Mouse (Mus musculus): ENCODE measurements at regions not wholly inside any gene's neighbourhood (a gene's known extent, or its start where the extent isn't known, plus 50 kb on each side); places are given as distances from the start of the nearest gene placed in this dataset.

DNA sequence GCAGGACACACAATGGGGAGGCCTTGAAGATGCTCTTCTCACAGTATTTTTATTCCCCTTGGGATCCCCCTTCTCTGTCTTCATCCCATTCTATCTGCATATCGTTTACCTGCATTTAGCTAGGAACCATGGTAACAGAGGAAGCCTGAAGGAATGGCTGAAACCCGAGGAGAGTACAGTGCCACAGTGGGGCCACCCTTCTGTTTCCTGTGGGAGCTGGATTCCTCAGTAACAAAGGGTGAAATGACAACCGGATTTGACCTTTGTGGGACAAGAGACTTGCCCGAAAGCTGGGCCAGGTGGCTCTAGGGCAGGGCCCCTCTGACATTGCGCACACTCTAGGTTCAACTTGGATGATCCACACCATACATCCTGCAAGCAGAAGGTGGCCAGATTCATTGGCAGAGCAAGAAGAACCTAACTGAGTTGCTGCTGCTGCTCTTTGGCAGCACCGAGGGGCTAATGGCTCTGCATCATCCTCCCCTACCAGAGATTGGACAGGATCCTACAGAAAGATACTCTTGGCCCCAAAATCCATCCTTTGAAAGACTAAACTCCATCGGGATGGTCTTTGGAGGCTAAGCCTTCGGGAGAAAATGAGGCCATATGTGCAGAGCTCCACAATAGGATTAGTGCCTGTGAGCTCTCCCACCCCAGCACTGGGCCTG is 310.0 kb downstream of the Sox9 start:
- DNase-seq (ENCODE audit: low read depth) = no peak

DNA sequence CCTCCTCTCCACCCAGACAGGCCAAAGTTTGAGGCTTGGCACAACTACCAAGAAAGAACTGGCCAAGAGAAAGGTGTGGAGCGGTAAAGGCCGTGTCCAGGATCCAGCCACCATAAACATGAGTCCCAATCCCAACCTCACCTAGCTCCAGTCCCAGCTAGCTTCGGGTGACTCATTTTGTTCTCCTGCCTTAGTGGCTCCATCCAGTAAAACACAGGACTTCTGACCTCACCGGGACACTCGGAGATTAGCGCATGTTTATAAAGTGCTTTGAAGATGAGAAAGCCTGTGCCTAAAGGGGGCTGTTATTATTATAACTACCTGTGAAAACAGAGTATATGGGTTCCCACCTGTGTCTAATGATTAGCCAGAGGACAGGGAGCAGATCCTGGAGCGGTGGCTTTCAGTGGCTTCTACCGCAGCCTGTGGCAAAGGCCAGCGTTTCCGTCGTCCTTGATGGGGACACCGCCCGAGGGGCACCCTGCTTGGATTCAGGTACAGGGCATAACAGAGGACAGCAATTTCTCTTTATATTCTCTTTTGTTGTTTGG is 311.9 kb downstream of the Sox9 start:
- DNase-seq (ENCODE audit: low read depth) = no peak

DNA sequence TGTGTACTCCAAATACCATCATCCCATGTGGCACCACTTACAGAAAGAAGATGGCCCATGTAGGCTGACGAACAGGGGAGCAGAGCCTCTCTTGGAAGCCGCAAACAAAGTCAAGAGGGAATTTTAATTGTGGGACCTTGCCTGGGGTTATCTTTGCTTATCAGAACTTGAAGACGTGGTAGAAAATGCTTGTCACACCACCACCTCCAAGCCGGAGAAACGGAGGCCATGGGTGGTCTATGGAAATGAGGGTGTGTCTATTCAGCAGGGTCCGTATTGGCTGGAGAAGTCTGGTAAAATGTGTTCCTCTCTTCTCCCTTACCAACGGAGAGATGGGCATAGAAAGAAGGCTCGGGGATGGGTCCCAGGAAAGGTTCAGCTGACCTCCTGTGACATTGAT is 313.6 kb downstream of the Sox9 start:
- no peak for DNase-seq (ENCODE audit: low read depth)

DNA sequence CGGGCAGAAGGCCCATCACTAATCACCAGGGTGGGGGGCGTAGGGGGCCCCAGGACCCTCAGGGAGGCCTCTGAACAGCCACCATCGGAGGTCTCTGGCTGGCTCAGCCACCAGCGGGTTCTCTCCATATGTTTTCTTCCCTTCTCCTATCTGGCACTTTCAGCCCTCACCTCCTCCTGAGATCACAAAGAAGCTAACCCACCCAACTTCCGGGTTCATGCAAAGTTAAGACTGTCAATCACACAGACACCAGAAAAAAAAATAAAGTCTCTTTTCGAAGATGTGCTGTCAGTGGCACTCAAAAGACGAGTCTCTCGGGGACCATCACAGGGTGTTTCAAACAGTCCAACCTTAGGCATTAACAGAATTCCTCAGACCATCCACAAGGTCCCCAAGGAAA is 314.2 kb downstream of the Sox9 start:
- no peak for DNase-seq (ENCODE audit: low read depth)

DNA sequence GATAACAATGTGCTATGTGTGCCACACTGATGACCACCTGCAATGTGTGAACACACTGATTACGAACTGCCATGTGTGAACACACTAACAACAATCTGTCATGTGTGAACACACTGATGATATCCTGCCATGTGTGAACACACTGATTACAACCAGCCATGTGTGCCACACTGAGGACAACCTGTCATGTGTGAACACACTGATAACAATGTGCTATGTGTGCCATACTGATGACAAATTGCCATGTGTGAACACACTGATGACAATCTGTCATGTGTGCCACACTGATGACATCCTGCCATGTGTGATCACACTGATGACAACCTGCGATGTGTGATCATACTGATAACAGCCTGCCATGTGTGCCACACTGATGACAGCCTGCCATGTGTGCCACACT is 316.3 kb downstream of the Sox9 start:
- no peak for DNase-seq (ENCODE audit: low read depth)

DNA sequence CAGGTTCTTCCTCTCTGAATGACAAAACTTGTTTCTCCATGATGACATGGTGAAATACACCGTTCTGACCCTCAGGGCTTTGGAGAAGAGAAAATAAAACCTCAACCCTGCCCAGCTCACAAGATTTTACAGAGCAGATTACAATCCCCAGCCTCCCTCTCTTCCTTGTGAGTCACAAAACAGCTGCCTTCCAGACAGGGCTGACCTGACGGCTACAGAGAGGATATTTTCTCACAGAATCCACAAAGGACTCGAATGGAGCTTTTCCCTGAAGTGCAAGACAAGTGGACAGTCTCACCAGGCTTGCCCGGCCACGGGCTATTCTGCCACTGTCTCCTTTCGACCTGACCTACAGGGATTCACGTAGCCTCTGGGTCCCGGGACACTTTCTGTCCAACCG is 318.8 kb downstream of the Sox9 start:
- peak; percentile 72 for DNase-seq (ENCODE audit: low read depth)

DNA sequence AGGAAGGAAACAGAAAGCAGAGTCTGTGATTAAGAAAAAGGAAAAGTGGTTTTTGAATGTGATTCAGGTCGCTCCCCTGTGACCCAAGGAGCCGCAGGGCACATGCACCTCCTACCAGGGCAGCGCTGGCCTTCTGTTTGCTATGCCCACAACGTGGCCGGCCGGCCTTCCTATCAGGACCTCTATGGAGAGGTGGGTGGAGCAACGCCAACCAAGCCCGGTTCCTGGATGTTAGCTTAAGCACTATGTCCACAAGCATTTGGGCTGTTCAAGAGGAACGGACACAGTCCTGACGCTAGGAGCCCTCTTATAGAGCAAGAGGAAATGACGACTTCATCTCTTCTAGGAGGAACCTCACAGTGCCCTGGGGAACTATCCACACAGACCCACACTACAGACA is 319.5 kb downstream of the Sox9 start:
- DNase-seq (ENCODE audit: low read depth) = peak; percentile 39

DNA sequence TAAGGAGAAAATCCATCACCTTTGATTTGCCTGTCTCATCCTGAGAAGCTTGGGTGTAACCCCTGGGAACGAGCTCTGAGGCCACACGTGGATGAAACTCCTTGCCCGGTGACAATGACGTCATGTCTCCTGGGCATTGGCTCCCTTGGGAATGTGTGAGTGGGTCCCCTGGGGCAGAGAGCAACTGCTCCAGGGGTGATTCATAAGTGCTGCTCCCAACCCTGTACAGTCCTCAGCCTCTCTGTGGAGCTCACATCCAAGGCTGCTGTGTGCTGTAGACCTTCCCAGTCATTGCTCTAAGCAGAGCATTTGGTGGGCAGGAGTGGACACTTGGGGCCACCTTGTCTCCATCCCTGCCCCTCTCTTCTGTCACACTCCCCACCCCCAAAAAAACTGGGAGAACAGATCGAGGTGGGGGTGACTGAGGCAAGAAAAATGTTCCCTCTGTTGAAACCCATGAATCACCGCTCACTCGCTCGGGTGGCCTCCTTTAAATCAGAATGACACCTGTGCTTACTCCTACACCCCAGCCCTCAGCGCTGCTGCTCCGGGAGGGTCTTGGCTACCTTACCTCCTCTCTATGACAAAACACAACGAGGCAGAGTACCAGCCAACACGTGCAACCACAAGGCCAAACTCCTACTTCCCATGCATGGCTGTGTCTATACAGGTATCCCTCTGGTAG is 321.3 kb downstream of the Sox9 start:
- no peak for DNase-seq (ENCODE audit: low read depth)

DNA sequence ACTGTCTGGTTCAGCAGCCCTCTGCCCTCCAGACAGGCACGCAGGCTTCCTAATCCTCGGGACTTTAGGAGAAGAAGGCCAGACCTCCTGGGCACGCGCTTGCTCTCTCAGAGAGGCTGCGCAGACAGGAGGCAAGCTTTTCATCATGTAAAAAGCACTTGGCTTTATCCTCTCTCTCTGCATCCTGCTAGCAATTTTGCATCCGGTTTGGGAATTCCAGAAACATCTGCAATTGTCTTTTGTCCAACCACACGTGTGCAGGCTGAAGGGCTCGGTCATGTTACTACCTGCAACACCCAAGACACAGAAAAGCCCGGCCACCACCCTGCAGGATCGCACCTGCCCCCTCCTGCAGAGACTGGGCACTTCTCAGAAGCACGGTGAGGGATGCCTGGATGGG is 323.3 kb downstream of the Sox9 start:
- no peak for DNase-seq (ENCODE audit: low read depth)

DNA sequence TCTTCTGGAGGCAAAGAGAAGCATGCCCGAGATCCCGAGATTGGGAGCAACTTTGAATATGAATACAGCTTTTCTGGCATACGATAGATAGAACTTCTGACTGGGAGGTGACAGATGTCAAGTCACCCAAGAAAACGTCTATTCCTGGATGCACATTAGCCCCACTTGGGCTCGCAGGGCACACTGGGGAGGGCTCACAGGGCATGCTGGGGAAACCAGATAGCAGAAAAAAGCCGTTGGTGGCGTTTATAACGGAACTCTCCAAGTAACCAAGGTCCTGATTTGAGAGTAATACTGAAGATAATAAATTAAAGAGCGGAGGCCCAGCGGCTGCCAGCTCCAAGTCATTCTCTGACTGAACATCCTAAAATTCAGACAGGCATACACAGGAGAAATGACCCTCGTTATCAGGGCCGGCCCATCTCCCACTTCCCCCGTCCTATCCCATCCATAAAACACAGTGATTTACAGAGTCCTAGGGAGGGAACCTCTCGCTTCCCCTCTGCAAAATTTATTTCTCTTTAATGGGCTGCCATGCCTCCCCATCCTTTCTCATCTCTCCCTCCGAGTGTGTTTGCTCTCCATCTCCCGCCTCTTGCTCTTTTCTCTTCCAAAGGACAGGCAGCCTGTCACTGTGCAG is 325.3 kb downstream of the Sox9 start:
- DNase-seq (ENCODE audit: low read depth) = no peak

DNA sequence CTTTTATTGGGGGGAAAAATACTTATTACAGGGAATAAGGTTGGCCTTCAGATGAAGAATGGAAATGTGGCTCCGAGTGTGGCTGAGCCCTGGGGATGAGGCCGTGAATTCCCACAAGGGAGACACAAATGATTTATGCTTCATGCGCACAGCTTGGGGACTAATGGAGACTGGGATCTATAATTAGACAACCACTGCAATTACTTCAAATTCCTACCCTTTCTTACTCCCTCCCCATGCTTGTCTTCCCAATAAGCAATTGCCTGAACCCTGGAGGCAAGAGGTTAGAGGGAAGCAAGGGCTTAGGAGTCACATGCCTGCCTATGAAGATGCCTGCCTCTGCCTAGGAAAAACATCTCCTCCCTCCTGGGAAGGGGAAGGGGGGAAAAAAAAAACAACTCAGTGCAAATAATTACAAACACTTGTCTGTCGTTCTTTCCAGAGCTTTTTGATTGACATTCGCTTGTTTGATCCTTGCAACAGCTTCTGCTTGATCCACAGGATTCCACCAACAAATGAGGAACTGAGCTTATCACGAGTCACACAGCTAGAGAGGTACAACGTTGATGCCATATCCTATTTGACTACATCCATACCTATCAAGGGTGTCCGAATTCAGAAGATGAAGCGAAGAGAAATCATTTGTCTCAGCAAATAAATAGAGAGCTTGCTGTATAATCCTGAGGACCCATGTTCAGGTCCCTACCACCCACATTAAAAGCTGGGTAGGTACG is 326.1 kb downstream of the Sox9 start:
- DNase-seq (ENCODE audit: low read depth) = no peak

DNA sequence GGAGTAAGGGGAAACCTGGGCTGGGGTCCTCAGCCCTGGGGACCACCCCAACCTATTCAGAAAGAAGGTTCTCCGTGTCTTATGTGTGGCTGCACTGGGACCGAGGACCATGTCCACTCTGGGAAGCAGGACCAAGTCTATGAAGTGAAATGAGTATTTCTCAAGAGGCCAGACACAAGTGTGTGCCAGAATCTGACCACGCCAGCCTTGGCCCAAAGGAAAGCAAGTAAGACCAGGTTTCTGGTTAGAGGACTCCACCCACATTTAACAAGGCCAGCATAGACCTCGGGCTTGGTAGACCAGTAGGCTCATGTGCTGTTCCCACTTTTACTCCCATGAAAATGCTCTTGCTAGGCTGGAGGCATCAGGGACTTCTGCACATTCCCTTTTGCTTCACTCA is 327.1 kb downstream of the Sox9 start:
- DNase-seq (ENCODE audit: low read depth) = no peak

DNA sequence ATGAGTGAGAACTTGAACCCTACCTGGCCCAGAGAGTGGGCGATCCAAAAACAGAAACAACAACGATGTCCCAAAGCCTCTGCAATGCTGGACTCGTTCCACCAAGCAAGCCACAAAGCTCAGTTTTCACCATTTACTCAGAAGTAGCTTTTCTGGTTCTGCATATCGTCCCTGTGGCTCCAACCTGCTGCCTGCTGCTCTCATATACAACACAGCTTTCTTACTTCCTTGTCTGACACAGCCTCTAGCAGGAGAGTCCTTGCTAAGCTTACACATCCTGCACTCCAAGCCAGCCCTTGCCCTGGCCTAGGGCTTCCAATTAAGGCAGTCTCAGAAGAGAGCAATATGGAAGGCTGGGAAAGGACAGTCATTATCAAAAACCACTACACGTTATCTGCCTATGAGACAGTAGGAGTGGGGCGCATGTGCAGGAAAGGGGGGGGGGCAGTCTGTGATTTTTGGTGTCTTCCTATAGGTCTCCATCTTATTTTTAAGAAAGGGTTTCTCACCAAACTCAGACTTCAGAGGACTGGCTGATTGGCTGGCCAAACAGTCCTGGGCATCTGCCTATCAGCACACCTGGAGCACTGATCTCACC is 331.3 kb downstream of the Sox9 start:
- no peak for DNase-seq (ENCODE audit: low read depth)

DNA sequence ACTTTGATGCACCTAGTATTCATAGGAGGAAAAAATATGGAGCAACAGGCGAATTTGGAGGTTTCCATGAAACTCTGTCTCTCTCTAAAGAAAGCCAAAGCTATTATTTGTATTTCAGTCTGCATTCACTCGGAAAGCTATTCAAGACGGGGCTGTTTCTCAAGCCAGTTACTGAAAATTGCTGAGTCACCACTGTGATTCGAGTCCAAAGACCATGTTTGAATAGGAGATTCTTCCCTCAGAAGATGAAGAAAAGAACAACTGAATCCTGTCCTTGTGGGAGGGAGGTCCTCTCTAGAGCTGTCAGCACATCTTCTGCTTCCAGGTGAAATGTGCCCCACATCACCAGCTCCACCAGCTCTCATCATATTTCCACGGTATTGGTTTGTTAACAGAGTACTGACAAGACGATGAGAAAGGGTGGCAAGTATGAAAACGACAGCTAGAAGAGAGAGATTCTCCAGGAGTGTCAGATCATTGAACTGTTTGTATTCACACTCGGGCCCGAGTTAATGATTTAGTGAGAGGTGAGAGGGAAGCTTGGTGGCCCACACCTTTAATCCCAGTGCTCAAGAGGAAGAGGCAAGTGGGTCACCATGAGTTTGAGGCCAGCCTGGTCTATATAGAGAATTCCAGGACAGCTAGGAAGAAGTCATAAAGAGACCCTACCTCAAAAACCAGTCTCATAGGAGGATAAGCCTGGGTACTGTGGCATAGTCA is 335.3 kb downstream of the Sox9 start:
- no peak for DNase-seq (ENCODE audit: low read depth)

DNA sequence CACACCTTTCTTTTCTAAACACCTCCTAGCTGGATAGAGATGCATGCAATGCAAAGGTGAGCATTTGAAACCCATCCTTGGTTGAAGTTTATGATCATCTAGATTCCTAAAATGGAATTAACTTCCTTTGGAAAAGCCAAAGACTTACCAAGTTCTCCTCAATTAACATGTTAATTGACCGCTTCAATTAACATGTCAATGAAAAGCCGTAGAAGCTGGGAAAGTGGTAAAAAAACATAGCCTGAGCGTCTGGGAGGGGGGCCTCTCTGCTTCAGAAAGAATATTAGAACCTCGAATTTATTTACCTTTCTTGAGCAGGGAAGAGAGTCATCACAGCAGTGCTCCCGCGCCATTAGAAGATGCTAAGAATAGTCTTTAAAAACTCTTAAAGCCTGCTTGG is 338.5 kb downstream of the Sox9 start:
- no peak for DNase-seq (ENCODE audit: low read depth)

DNA sequence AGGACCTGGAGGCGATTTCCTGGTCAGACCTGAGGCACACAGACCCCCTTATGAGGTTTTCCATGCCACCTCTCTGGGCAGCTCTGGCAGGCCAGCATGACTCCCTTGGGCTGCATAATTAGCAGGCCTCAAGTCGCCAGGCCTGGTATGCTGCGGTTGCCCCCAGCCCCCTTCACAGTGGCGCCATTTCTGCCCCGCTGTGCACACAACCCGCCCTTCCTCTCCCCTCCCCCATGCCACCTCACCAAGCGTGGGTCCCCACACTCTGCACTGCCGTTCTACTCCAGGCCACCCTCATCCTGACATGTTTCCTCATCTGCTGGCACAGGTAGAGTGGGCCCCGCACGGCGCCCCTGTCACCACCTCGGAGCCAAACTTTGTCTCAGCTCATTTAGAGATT is 339.3 kb downstream of the Sox9 start:
- DNase-seq (ENCODE audit: low read depth) = no peak

DNA sequence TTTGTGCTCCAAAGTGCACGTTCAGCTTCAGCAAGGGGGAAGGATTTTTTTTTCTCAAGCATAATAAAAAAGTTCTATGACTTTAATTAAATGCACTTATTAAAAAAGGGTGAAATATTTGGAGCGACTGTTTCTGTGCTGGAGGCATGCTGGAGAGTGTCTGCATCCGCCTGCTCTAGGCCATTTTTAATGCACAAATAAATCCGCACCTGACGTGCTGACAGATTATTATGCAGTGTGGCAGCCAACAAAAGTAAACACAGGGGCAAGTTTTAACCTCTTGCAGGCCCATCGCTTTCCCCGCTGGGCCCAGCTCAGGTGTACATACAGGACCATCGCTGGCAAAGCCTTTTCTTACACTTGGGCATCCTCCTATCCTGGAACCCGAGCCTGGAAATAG is 340.1 kb downstream of the Sox9 start:
- no peak for DNase-seq (ENCODE audit: low read depth)

DNA sequence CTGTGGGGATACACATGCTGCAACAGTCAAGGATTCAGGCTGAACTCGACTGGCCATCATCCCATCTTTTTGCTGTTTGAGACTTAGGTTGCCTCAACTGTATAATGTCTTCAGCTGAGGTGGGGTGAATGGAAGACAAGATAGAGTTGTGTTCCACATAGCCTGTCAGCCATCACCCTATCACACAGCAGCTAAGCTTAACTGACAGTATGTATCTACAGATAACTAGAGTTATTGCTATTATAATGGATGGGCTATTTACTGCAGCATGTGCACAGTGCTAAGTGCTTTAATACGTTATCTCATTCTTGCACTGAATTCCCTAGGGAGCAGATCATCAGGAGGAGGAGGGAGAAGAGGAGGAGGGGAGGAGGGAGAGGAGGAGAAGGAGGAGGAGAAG is 340.9 kb downstream of the Sox9 start:
- no peak for DNase-seq (ENCODE audit: low read depth)

DNA sequence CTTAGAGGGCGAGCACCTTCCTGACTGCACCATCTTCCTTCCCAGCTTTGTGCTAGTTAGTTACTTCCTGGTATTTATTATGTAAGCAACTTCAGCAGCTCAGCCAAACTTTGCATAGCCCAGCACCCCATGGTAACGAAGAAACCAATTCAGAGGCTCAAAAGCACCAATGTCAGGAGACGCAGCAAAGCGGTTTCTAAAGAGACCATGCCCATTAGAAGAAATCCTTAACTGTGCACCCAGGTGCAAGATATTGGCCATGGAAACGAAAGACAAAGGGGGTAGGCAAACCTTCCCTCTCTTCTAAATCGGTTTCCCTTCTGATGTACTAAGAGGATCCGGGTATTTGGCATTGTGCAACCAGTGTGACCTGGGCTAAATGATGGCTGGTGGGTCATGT is 343.8 kb downstream of the Sox9 start:
- DNase-seq (ENCODE audit: low read depth) = no peak

DNA sequence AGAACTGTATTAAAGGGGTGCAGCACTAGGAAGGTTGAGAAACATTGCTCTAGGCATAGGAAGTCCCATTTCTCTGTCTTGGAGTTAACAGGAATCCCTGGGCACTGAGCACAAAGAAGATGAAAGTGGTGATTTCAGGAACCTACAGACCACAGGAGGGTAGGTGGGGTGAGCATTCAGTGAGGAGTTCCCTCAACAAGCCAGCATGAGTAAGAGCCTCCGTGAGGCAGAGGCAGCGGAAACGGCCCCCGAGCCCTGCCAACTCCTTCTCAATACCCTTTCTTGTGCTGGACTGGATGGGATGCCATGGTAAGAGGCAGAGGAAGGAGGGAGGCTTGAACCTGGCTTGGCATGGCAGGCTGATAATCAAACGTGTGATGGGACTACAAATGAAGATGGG is 347.2 kb downstream of the Sox9 start:
- DNase-seq (ENCODE audit: low read depth) = no peak

DNA sequence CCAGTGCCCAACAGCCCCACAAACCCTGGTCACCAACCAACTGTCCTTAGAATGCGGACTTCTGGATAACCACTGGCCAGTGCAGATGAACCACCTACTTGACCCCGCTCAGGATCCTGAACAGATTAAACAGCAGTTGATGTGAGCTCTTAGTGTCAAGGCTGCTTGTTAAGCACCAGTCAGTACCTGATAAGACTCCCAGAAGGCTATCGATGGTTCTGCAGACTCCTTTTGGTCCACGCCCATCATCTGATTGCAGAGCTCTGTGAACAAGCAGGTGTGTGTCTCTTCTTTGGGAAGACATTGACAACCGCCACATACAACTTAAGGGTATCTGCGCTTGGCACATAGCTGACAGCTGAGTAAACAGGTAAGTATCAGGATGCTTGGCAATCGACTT is 348.0 kb downstream of the Sox9 start:
- DNase-seq (ENCODE audit: low read depth) = no peak
